ENCODE assay signal across 10 mouse cellular contexts in genomic region chr1:74771845-74771930, GRCm38 (mm10). TPM values are rescaled to one million over a fixed set of nuclear protein-coding genes. Genes with fewer than 3 reads are reported as not detected.
DNase-seq lines count a peak whose midpoint lies in the region; ATAC-seq and TF ChIP-seq lines count a peak whose summit lies in the region.
"Had no signal": no experiment of that assay in that cellular context is flagged by ENCODE, and none has a peak within 500 bp of the region (broad histone marks: within the 10 kb centered on the region; RNA-seq: fewer than 3 reads in every experiment).

Gene Wnt6 (plus strand): TSS chr1:74771892.

- peak within 1 kb of the TSS; percentile 33; the same call in 1 of the 2 replicates for H3K9ac ChIP-seq in heart, postnatal 0 days (replicated peaks; ENCODE audit: low read depth, low read length)
- H3K9ac ChIP-seq in hindbrain, embryonic 15.5 days = peak within 1 kb of the TSS; percentile 41
- H3K9ac ChIP-seq in midbrain, embryonic 14.5 days (replicated peaks; ENCODE audit: low read length) = peak within 1 kb of the TSS; percentile 39; the same call in 1 of the 2 replicates

- H3K4me2 ChIP-seq in heart, postnatal 0 days (ENCODE audit: low read depth, low read length) = peak within 1 kb of the TSS; percentile 96
- H3K4me2 ChIP-seq in hindbrain, embryonic 15.5 days = peak within 1 kb of the TSS; percentile 94
- peak within 1 kb of the TSS; percentile 84 for H3K4me2 ChIP-seq in midbrain, embryonic 14.5 days (ENCODE audit: low read length)

- whole genome bisulfite sequencing in heart, postnatal 0 days = 0% methylated on average over 3 of the region's 8 CpGs
- no CpG with 5 or more reads among the region's 8 CpGs for WGBS in hindbrain, embryonic 15.5 days
- 2% methylated on average over 7 of the region's 8 CpGs for WGBS in midbrain, embryonic 14.5 days

- no peaks in the 10 kb centered on the region for H3K36me3 ChIP-seq in heart, postnatal 0 days (replicated peaks; ENCODE audit: control insufficient read depth, insufficient read depth, low read length)
- no peaks in the 10 kb centered on the region for H3K36me3 ChIP-seq in hindbrain, embryonic 15.5 days
- no peaks in the 10 kb centered on the region for H3K36me3 ChIP-seq in midbrain, embryonic 14.5 days (ENCODE audit: control insufficient read depth, insufficient read depth, low read length)

- no peak for TF ChIP-seq CTCF in heart, postnatal 0 days (IDR thresholded peaks at IDR 0.05; ENCODE audit: low read depth)
- TF ChIP-seq CTCF in cortical plate, adult 2 months (IDR thresholded peaks at IDR 0.05; ENCODE audit: extremely low read depth, insufficient read depth, low read length) = no peak

- ATAC-seq in heart, postnatal 0 days (ENCODE audit: insufficient read depth, low read depth) = no peak
- no peak for ATAC-seq in hindbrain, embryonic 15.5 days (ENCODE audit: low FRiP score, low read depth)
- no peak for ATAC-seq in midbrain, embryonic 14.5 days (ENCODE audit: low FRiP score, low TSS enrichment)

- DNase-seq in heart, postnatal 0 days (ENCODE audit: low spot score) = no peak
- no peak for DNase-seq in heart, adult 8-10 months (ENCODE audit: low spot score)
- no peak for DNase-seq in midbrain, embryonic 14.5 days
- DNase-seq in adrenal gland, postnatal 14 days = no peak
- no peak for DNase-seq in urinary bladder, postnatal 14 days (ENCODE audit: low spot score)
- no peak for DNase-seq in embryo, embryonic 9.5 days (ENCODE audit: extremely low spot score)
- DNase-seq: cerebellum, adult 11 months had no signal

- no peak within 1 kb of the TSS for H3K27ac ChIP-seq in heart, postnatal 0 days (ENCODE audit: low read depth)
- H3K27ac ChIP-seq in cortical plate, adult 2 months (ENCODE audit: insufficient read depth, low read length) = no peak within 1 kb of the TSS
- H3K27ac ChIP-seq in hindbrain, embryonic 15.5 days (replicated peaks) = no peak within 1 kb of the TSS
- no peak within 1 kb of the TSS for H3K27ac ChIP-seq in midbrain, embryonic 14.5 days (replicated peaks; ENCODE audit: low read depth, low read length)

- peaks cover 17% of the 10 kb centered on the region for H3K4me1 ChIP-seq in heart, postnatal 0 days (ENCODE audit: control insufficient read depth, insufficient read depth)
- 0 out of 2 replicates have a peak, but pooled peaks cover 2% of the 10 kb centered on the region for H3K4me1 ChIP-seq in cortical plate, adult 2 months (ENCODE audit: control insufficient read depth, insufficient read depth, low read length)
- H3K4me1 ChIP-seq in hindbrain, embryonic 15.5 days (replicated peaks) = peaks cover 29% of the 10 kb centered on the region
- peaks cover 17% of the 10 kb centered on the region; the same call in 1 of the 2 replicates for H3K4me1 ChIP-seq in midbrain, embryonic 14.5 days (ENCODE audit: control insufficient read depth, insufficient read depth, low read length)

- peaks cover 75% of the 10 kb centered on the region for H3K27me3 ChIP-seq in heart, postnatal 0 days (ENCODE audit: control insufficient read depth, insufficient read depth, low read length)
- peaks cover 87% of the 10 kb centered on the region for H3K27me3 ChIP-seq in hindbrain, embryonic 15.5 days
- peaks cover 76% of the 10 kb centered on the region for H3K27me3 ChIP-seq in midbrain, embryonic 14.5 days (ENCODE audit: control insufficient read depth, insufficient read depth, low read length)

- no peak for TF ChIP-seq POLR2A in cortical plate, adult 2 months (IDR thresholded peaks at IDR 0.05; ENCODE audit: extremely low read depth, insufficient read depth, low read length)

- peak within 1 kb of the TSS; percentile 53 for H3K4me3 ChIP-seq in heart, postnatal 0 days (ENCODE audit: low read depth, low read length)
- H3K4me3 ChIP-seq in cortical plate, adult 2 months (ENCODE audit: insufficient read depth, low read length) = peak within 1 kb of the TSS; percentile 30; the same call in 1 of the 2 replicates
- peak within 1 kb of the TSS; percentile 45 for H3K4me3 ChIP-seq in hindbrain, embryonic 15.5 days
- peak within 1 kb of the TSS; percentile 41 for H3K4me3 ChIP-seq in midbrain, embryonic 14.5 days (replicated peaks; ENCODE audit: low read depth, low read length)

- no peak for TF ChIP-seq EP300 in heart, postnatal 0 days (IDR thresholded peaks at IDR 0.05; ENCODE audit: low read depth)

- H3K9me3 ChIP-seq in heart, postnatal 0 days (replicated peaks; ENCODE audit: control insufficient read depth, low read length) = no peaks in the 10 kb centered on the region
- no peaks in the 10 kb centered on the region for H3K9me3 ChIP-seq in hindbrain, embryonic 15.5 days
- no peaks in the 10 kb centered on the region for H3K9me3 ChIP-seq in midbrain, embryonic 14.5 days (ENCODE audit: control insufficient read depth, low read length)

RNA-seq across cellular contexts. Expression of gene Wnt6, which starts in this region (rescaled TPM):
- total RNA-seq in heart, postnatal 0 days (2014; rRNA removed; ENCODE audit: low replicate concordance) = 0.23 and 0.88 TPM in 2 replicates
- 0.11 and 0.21 TPM in 2 replicates for polyA plus RNA-seq in heart, postnatal 0 days (2015; fragmentation: Nextera tagmentation; extraction: Ambion mirVana)
- under 1 TPM; 0.16 to 0.69 (median 0.26) TPM for total RNA-seq in heart, adult 8-10 months (2022)
- polyA plus RNA-seq in cortical plate, adult 2 months (2012; rRNA removed) = 1.2 and 2.2 TPM in 2 replicates
- polyA plus RNA-seq in hindbrain, embryonic 15.5 days (2015; fragmentation: Nextera tagmentation; extraction: Ambion mirVana) = 4.7 and 7.0 TPM in 2 replicates
- polyA plus RNA-seq in midbrain, embryonic 14.5 days (2014; fragmentation: Nextera tagmentation; extraction: Ambion mirVana) = 2.7 TPM in 1 of 2 replicates, not detected in the other
- total RNA-seq in adrenal gland, postnatal 14 days (2021) = 2.4 and 3.2 TPM in 2 replicates
- total RNA-seq: MEL had no signal
